Mouse (Mus musculus) heart, postnatal 0 days (tissue): ENCODE data around the gene H2-M5.

Experiments used
- CTCF ChIP-seq: IDR thresholded peaks from 2 replicates; pipeline ENCODE4 v1.5.1; 2016; ENCODE audit warnings: antibody characterized with exemption, control low read depth, low read depth
- EP300 ChIP-seq: IDR thresholded peaks from 2 replicates; pipeline ENCODE4 v1.6.1; 2016; ENCODE audit warnings: antibody characterized with exemption, low read depth

GRCm38 (mm10) chr17:37026425-37026824 lies 37.1 kb upstream of the H2-M5 start:
- no peak for TF ChIP-seq CTCF
- no peak for TF ChIP-seq EP300
